ENCODE assay signal across 12 mouse cellular contexts in the genomic region with DNA sequence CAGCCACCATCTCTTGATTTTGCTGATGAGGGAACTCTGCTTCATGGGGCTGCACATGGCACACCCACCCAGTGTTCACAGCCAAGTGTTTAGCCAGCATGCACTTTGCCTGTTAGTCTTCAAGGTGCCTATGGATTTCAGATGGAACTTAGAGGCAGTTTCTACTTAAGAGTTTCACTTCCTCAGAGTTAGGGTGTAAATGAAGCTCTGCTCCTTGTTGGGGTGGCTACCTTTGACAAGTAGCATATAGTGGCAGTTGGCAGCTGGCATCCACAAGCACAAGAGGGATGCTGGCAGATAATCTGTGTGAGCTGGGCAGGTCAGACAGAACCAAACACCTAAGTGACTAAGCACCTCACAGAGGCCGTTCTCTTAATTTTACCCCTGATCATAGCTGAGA.
DNase-seq lines count a peak whose midpoint lies in the region; ATAC-seq and TF ChIP-seq lines count a peak whose summit lies in the region.
"Had no signal": no experiment of that assay in that cellular context is flagged by ENCODE, and none has a peak within 500 bp of the region (broad histone marks: within the 10 kb centered on the region; RNA-seq: fewer than 3 reads in every experiment).

No protein-coding gene starts in this region.

- no peak for ATAC-seq in heart, embryonic 11.5 days (replicated peaks; ENCODE audit: insufficient number of reproducible peaks, low FRiP score, low TSS enrichment)
- peak; percentile 25; the same call in 1 of the 2 replicates for ATAC-seq in liver, postnatal 0 days
- ATAC-seq in liver, embryonic 12.5 days: no peak
- no peak for ATAC-seq in embryonic facial prominence, embryonic 15.5 days (ENCODE audit: insufficient number of reproducible peaks, low FRiP score, low TSS enrichment, low read depth)
- ATAC-seq in hindbrain, postnatal 0 days: no peak

- TF ChIP-seq POLR2A in myocyte (IDR thresholded peaks at IDR 0.05; ENCODE audit: insufficient read length, low read depth): no peak

- no peak for TF ChIP-seq EP300 in liver, postnatal 0 days (IDR thresholded peaks at IDR 0.05; ENCODE audit: low read depth)

- no peak for TF ChIP-seq CTCF in liver, postnatal 0 days (IDR thresholded peaks at IDR 0.05; ENCODE audit: low read depth)
- no peak for TF ChIP-seq CTCF in hindbrain, postnatal 0 days (IDR thresholded peaks at IDR 0.05; ENCODE audit: low read depth)

- peak overlapping the region; percentile 38; the same call in 1 of the 2 replicates for H3K27ac ChIP-seq in heart, embryonic 11.5 days (ENCODE audit: low read depth, low read length)
- H3K27ac ChIP-seq in liver, postnatal 0 days (ENCODE audit: low read depth): no peak overlapping the region
- no peak overlapping the region for H3K27ac ChIP-seq in liver, embryonic 12.5 days
- H3K27ac ChIP-seq in embryonic facial prominence, embryonic 15.5 days (replicated peaks): peak overlapping the region; percentile 86
- H3K27ac ChIP-seq in hindbrain, postnatal 0 days: no peak overlapping the region
- H3K27ac ChIP-seq: hindbrain, embryonic 13.5 days; liver, embryonic 15.5 days had no signal

- no peaks in the 10 kb centered on the region for H3K36me3 ChIP-seq in heart, embryonic 11.5 days (ENCODE audit: control insufficient read depth, insufficient read depth, low read length)
- H3K36me3 ChIP-seq in liver, postnatal 0 days (replicated peaks; ENCODE audit: insufficient read depth, low read length): no peaks in the 10 kb centered on the region
- H3K36me3 ChIP-seq in liver, embryonic 12.5 days: no peaks in the 10 kb centered on the region
- H3K36me3 ChIP-seq in embryonic facial prominence, embryonic 15.5 days: 0 out of 2 replicates have a peak, but pooled peaks cover 4% of the 10 kb centered on the region
- H3K36me3 ChIP-seq in myocyte (ENCODE audit: control insufficient read depth, insufficient read depth): no peaks in the 10 kb centered on the region
- H3K36me3 ChIP-seq in hindbrain, postnatal 0 days (ENCODE audit: insufficient read depth, low read length): no peaks in the 10 kb centered on the region
- H3K36me3 ChIP-seq: hindbrain, embryonic 13.5 days; liver, embryonic 15.5 days had no signal

- no peaks in the 10 kb centered on the region for H3K79me2 ChIP-seq in myocyte (ENCODE audit: control insufficient read depth, insufficient read depth)

- 0 out of 2 replicates have a peak overlapping the region, but pooled peaks have one; percentile 39 for H3K9ac ChIP-seq in heart, embryonic 11.5 days (ENCODE audit: low read depth, low read length)
- H3K9ac ChIP-seq in liver, postnatal 0 days (replicated peaks): no peak overlapping the region
- no peak overlapping the region for H3K9ac ChIP-seq in liver, embryonic 12.5 days
- no peak overlapping the region for H3K9ac ChIP-seq in embryonic facial prominence, embryonic 15.5 days
- H3K9ac ChIP-seq in hindbrain, postnatal 0 days (replicated peaks; ENCODE audit: low read length): no peak overlapping the region
- H3K9ac ChIP-seq: hindbrain, embryonic 13.5 days; liver, embryonic 15.5 days had no signal

- H3K27me3 ChIP-seq in heart, embryonic 11.5 days (ENCODE audit: control insufficient read depth, insufficient read depth, low read length): no peaks in the 10 kb centered on the region
- H3K27me3 ChIP-seq in liver, postnatal 0 days (ENCODE audit: insufficient read depth, low read length): no peaks in the 10 kb centered on the region
- no peaks in the 10 kb centered on the region for H3K27me3 ChIP-seq in liver, embryonic 12.5 days (replicated peaks)
- no peaks in the 10 kb centered on the region for H3K27me3 ChIP-seq in embryonic facial prominence, embryonic 15.5 days
- no peaks in the 10 kb centered on the region for H3K27me3 ChIP-seq in myocyte (ENCODE audit: control insufficient read depth, insufficient read depth, insufficient read length)
- H3K27me3 ChIP-seq in hindbrain, postnatal 0 days (ENCODE audit: insufficient read depth, low read length): no peaks in the 10 kb centered on the region
- H3K27me3 ChIP-seq: hindbrain, embryonic 13.5 days; liver, embryonic 15.5 days had no signal

- H3K9me3 ChIP-seq in heart, embryonic 11.5 days (replicated peaks; ENCODE audit: control insufficient read depth, low read length): no peaks in the 10 kb centered on the region
- H3K9me3 ChIP-seq in liver, postnatal 0 days (ENCODE audit: low read length): no peaks in the 10 kb centered on the region
- H3K9me3 ChIP-seq in liver, embryonic 12.5 days (replicated peaks): no peaks in the 10 kb centered on the region
- no peaks in the 10 kb centered on the region for H3K9me3 ChIP-seq in embryonic facial prominence, embryonic 15.5 days (replicated peaks)
- no peaks in the 10 kb centered on the region for H3K9me3 ChIP-seq in hindbrain, postnatal 0 days (ENCODE audit: low read length)
- H3K9me3 ChIP-seq: hindbrain, embryonic 13.5 days; liver, embryonic 15.5 days had no signal

- H3K4me1 ChIP-seq in heart, embryonic 11.5 days (ENCODE audit: control insufficient read depth, insufficient read depth, low read length): peaks cover 25% of the 10 kb centered on the region
- H3K4me1 ChIP-seq in liver, postnatal 0 days (ENCODE audit: insufficient read depth): peaks cover 6% of the 10 kb centered on the region
- H3K4me1 ChIP-seq in liver, embryonic 12.5 days: no peaks in the 10 kb centered on the region
- H3K4me1 ChIP-seq in embryonic facial prominence, embryonic 15.5 days: peaks cover 34% of the 10 kb centered on the region
- no peaks in the 10 kb centered on the region for H3K4me1 ChIP-seq in hindbrain, postnatal 0 days (ENCODE audit: insufficient read depth, low read length)
- H3K4me1 ChIP-seq: liver, embryonic 15.5 days had no signal

- 88% methylated on average over 1 of the region's 1 CpGs for WGBS in heart, embryonic 11.5 days (ENCODE audit: insufficient replicate concordance)
- WGBS in liver, postnatal 0 days (ENCODE audit: insufficient replicate concordance): 81% methylated on average over 1 of the region's 1 CpGs
- WGBS in liver, embryonic 12.5 days (ENCODE audit: insufficient replicate concordance): 84% methylated on average over 1 of the region's 1 CpGs
- 47% methylated on average over 1 of the region's 1 CpGs for WGBS in embryonic facial prominence, embryonic 15.5 days
- 100% methylated on average over 1 of the region's 1 CpGs for WGBS in hindbrain, postnatal 0 days

- H3K4me2 ChIP-seq in heart, embryonic 11.5 days: no peak overlapping the region
- no peak overlapping the region for H3K4me2 ChIP-seq in liver, postnatal 0 days (ENCODE audit: low read depth, low read length)
- no peak overlapping the region for H3K4me2 ChIP-seq in liver, embryonic 12.5 days
- H3K4me2 ChIP-seq in embryonic facial prominence, embryonic 15.5 days (replicated peaks): no peak overlapping the region
- peak overlapping the region; percentile 68 for H3K4me2 ChIP-seq in myocyte (ENCODE audit: low read depth)
- H3K4me2 ChIP-seq in hindbrain, postnatal 0 days (ENCODE audit: low read depth, low read length): no peak overlapping the region
- H3K4me2 ChIP-seq: hindbrain, embryonic 13.5 days; liver, embryonic 15.5 days had no signal

- no peak for DNase-seq in heart, adult 8-10 months (ENCODE audit: low spot score)
- no peak for DNase-seq in liver, postnatal 0 days
- no peak for DNase-seq in cerebellum, adult 9-10 months
- no peak for DNase-seq in hindbrain, postnatal 0 days (ENCODE audit: low spot score)
- DNase-seq: adrenal gland, postnatal 10 days; thymus, postnatal 4 days had no signal

- no peak overlapping the region for H3ac ChIP-seq in myocyte (ENCODE audit: control insufficient read depth, insufficient read length)

- H3K4me3 ChIP-seq in heart, embryonic 11.5 days (ENCODE audit: low read depth, low read length): no peak overlapping the region
- H3K4me3 ChIP-seq in liver, postnatal 0 days (ENCODE audit: low read depth, low read length): no peak overlapping the region
- H3K4me3 ChIP-seq in liver, embryonic 12.5 days: no peak overlapping the region
- H3K4me3 ChIP-seq in embryonic facial prominence, embryonic 15.5 days (replicated peaks): no peak overlapping the region
- H3K4me3 ChIP-seq in myocyte: no peak overlapping the region
- H3K4me3 ChIP-seq in hindbrain, postnatal 0 days (ENCODE audit: low read length): no peak overlapping the region
- H3K4me3 ChIP-seq: hindbrain, embryonic 13.5 days; liver, embryonic 15.5 days had no signal

TF ChIP-seq in myocyte, 11 proteins besides CTCF, POLR2A, EP300 and RAD21:
- TF ChIP-seq CEBPB (IDR thresholded peaks at IDR 0.05; ENCODE audit: insufficient read depth, poor library complexity, severe bottlenecking): no peak

Comparison
In these comparisons a context has a peak if more than half of its experiments do, and no peak if none do; other contexts are left out.
1. H3K27ac ChIP-seq: peak in heart, embryonic 11.5 days (single experiment) and embryonic facial prominence, embryonic 15.5 days (single experiment); none in liver, postnatal 0 days (single experiment), liver, embryonic 12.5 days (single experiment) and hindbrain, postnatal 0 days (single experiment).